Mouse (Mus musculus) heart, embryonic 11.5 days (tissue): ENCODE results near the gene Arid4b. TPM values are rescaled to one million over a fixed set of nuclear protein-coding genes. Genes with fewer than 3 reads are reported as not detected.

Experiments
- ATAC-seq: fragments of 200-750 bp; cut with Nextera tagmentation; replicated peaks from 2 replicates; pipeline ENCODE4 v1.8.0; 2017; ENCODE audit warnings: moderate library complexity; ENCODE audit not compliant: insufficient number of reproducible peaks, low FRiP score, low TSS enrichment
- H3K27ac ChIP-seq: fragments of 300-500 bp; sonication (generic); 2 replicates; pipeline ENCODE4 v1.5.1; 2014; ENCODE audit warnings: mild to moderate bottlenecking, low read depth, low read length
- H3K27me3 ChIP-seq: fragments of 300-500 bp; sonication (generic); 2 replicates; pipeline ENCODE4 v1.6.1; 2014; ENCODE audit warnings: mild to moderate bottlenecking, low read length, mixed read lengths; ENCODE audit not compliant: control insufficient read depth, insufficient read depth
- H3K36me3 ChIP-seq: fragments of 300-500 bp; sonication (generic); 2 replicates; pipeline ENCODE4 v1.6.1; 2014; ENCODE audit warnings: mild to moderate bottlenecking, low read length, moderate library complexity, mixed read lengths; ENCODE audit not compliant: control insufficient read depth, insufficient read depth
- H3K4me1 ChIP-seq: fragments of 300-500 bp; sonication (generic); 2 replicates; pipeline ENCODE4 v1.6.1; 2014; ENCODE audit warnings: low read length; ENCODE audit not compliant: control insufficient read depth, insufficient read depth
- H3K4me2 ChIP-seq: fragments of 300-500 bp; sonication (generic); 2 replicates; pipeline ENCODE4 v1.6.1; 2014; ENCODE audit warnings: mild to moderate bottlenecking, moderate library complexity
- H3K4me3 ChIP-seq: fragments of 300-500 bp; sonication (generic); 2 replicates; pipeline ENCODE4 v1.5.1; 2014; ENCODE audit warnings: low read depth, low read length
- H3K9ac ChIP-seq: fragments of 300-500 bp; sonication (generic); 2 replicates; pipeline ENCODE4 v1.6.1; 2014; ENCODE audit warnings: mild to moderate bottlenecking, low read depth, low read length, moderate library complexity
- H3K9me3 ChIP-seq: fragments of 300-500 bp; sonication (generic); replicated peaks from 2 replicates; pipeline ENCODE4 v1.6.1; 2016; ENCODE audit warnings: low read length; ENCODE audit not compliant: control insufficient read depth
- WGBS: fragments of 180-500 bp; shearing (Covaris S2); extraction: QIAGEN DNeasy Blood & Tissue Kit; methylation state at CpG from one replicate; pipeline ENCODE4 v1.1.7; 2014; ENCODE audit not compliant: insufficient replicate concordance; 5-methylcytosine and 5-hydroxymethylcytosine counted together
- polyA plus RNA-seq: library from polyadenylated mRNA; unstranded; fragments of >200 nt; fragmentation: Nextera tagmentation; extraction: Ambion mirVana; gene quantifications from 2 replicates; pipeline ENCODE4 v1.2.1, GENCODE M21; 2014

Arid4b gene
- polyA plus RNA-seq, 1 experiment from 2014 or later, result 53.2 TPM

GRCm38 (mm10) chr13:14043851-14044250, 19.2 kb upstream of the Arid4b start:
- Histone ChIP-seq H3K36me3 (peaks cover 7% of the 10 kb centered on the region), H3K4me1 (no peaks in the 10 kb centered on the region; the same call in 1 of the 2 replicates), H3K27me3 (no peaks in the 10 kb centered on the region), H3K9me3 (no peaks in the 10 kb centered on the region), H3K4me3 (no peak overlapping the region), H3K4me2 (no peak overlapping the region), H3K9ac (no peak overlapping the region), H3K27ac (no peak overlapping the region)
- no peak for ATAC-seq

- Histone ChIP-seq H3K4me1 (no peaks in the 10 kb centered on the region; the same call in 1 of the 2 replicates), H3K9ac (no peak overlapping the region), H3K27me3 (no peaks in the 10 kb centered on the region), H3K4me2 (no peak overlapping the region), H3K27ac (no peak overlapping the region), H3K4me3 (no peak overlapping the region), H3K36me3 (peaks cover 14% of the 10 kb centered on the region), H3K9me3 (no peaks in the 10 kb centered on the region)
- 52% methylated on average over 2 of the region's 2 CpGs for WGBS
- no peak for ATAC-seq
Observed at GRCm38 (mm10) chr13:14044521-14044920, 18.5 kb upstream of the Arid4b start.

DNA sequence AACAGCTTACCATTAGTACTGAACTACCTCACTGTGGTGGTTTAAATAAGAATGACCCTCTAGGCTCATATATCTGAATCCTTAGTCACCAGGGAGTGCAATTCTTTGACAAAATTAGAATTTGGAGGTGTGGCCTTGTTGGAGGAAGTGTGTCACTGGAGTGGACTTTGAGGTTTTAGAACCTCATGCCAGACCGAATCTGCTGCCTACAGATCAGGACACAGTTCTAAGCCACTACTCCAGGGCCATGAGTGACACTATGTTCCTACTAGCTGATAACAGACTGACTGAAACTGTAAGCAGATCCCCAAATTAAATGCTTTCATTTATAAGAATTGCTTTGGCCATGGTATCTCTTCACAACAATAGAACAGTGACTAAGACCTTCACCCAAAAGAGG, 13.2 kb upstream of the Arid4b start:
- no peaks in the 10 kb centered on the region for H3K4me1 ChIP-seq
- no peak overlapping the region for H3K4me3 ChIP-seq
- no peak overlapping the region for H3K4me2 ChIP-seq
- no peaks in the 10 kb centered on the region for H3K9me3 ChIP-seq
- H3K27me3 ChIP-seq, result no peaks in the 10 kb centered on the region
- WGBS, result 79% methylated on average over 1 of the region's 1 CpGs
- no peak overlapping the region for H3K9ac ChIP-seq
- no peak for ATAC-seq
- H3K27ac ChIP-seq, result no peak overlapping the region
- H3K36me3 ChIP-seq, result peaks cover 34% of the 10 kb centered on the region

DNA sequence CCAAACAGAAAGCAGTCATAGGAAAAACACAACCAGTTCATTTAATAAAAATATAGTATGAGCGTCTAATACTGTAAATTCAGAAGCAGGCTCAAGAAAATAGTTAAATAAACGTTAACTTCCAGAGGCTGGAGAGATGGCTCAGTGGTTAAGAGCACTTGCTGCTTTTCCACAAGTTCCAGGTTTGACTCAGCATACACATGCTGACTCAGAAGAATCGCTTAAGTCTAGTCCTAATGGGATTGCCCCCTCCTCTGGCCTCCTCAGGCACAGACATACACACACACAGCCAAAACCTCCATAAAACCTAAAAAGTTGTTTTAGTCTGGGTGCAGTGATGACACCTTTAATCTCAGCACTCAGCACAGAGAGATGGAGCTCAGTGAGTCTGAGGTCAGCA, 6.2 kb upstream of the Arid4b start:
- Histone ChIP-seq H3K27ac (no peak overlapping the region), H3K9ac (no peak overlapping the region), H3K4me1 (no peaks in the 10 kb centered on the region; the same call in 1 of the 2 replicates), H3K27me3 (no peaks in the 10 kb centered on the region), H3K4me2 (no peak overlapping the region), H3K9me3 (no peaks in the 10 kb centered on the region), H3K4me3 (no peak overlapping the region), H3K36me3 (peaks cover 21% of the 10 kb centered on the region)
- no peak for ATAC-seq
- 94% methylated on average over 3 of the region's 3 CpGs for WGBS

- no peak overlapping the region for H3K27ac ChIP-seq
- H3K9ac ChIP-seq, result no peak overlapping the region
- no peak overlapping the region for H3K4me2 ChIP-seq
- ATAC-seq, result no peak
- no peaks in the 10 kb centered on the region; the same call in 1 of the 2 replicates for H3K4me1 ChIP-seq
- H3K9me3 ChIP-seq, result no peaks in the 10 kb centered on the region
- no peak overlapping the region for H3K4me3 ChIP-seq
- H3K36me3 ChIP-seq, result peaks cover 7% of the 10 kb centered on the region
- no peaks in the 10 kb centered on the region for H3K27me3 ChIP-seq
Observed at GRCm38 (mm10) chr13:14059582-14059981, 3.5 kb upstream of the Arid4b start.

DNA sequence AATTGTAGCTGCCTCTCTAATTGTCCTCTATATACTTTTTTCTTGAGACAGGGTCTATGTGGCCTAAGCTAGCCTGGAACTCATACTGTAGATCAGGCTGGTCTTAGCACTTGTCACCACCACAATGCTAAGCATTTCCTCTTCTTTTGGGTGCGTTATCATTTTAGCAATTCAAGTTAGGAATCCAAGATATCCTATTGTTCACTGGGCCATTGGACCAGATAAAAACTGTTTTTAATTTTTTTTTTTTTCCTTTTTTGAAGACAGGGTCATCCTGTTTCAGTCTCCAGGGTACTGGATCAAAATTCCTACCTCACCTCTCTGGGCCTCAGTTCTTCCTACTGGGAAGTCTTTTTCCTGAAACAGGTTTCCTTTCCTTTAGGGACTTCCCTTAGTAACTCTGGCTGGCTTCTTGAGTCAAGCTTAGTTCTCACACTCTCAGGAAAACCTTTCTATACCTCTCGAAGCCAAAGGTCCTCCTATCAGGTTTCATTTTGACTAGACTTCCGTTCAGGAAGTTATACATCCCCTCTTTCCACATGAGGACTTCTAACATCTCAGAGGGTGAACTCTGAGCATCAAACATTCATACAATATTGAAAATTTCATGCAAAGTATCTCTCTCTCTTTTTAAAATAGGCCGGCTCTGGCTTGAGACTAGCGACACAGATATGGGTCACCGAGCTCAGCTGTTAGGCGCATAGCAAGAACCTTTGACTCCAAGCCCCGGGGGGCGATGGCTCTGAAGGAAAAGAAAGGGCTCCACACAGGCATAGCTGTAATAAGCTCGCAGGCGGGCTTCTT, 621 bp upstream of the Arid4b start:
- H3K36me3 ChIP-seq, result 0 out of 2 replicates have a peak, but pooled peaks cover under 1% of the 10 kb centered on the region
- peak overlapping the region; percentile 93 for H3K4me3 ChIP-seq
- no peaks in the 10 kb centered on the region for H3K9me3 ChIP-seq
- ATAC-seq, result no peak
- H3K4me1 ChIP-seq, result peaks cover 3% of the 10 kb centered on the region
- WGBS, result 4% methylated on average over 11 of the region's 11 CpGs
- no peaks in the 10 kb centered on the region for H3K27me3 ChIP-seq
- peak overlapping the region; percentile 84 for H3K4me2 ChIP-seq
- peak overlapping the region; percentile 94 for H3K27ac ChIP-seq
- H3K9ac ChIP-seq, result peak overlapping the region; percentile 82

DNA sequence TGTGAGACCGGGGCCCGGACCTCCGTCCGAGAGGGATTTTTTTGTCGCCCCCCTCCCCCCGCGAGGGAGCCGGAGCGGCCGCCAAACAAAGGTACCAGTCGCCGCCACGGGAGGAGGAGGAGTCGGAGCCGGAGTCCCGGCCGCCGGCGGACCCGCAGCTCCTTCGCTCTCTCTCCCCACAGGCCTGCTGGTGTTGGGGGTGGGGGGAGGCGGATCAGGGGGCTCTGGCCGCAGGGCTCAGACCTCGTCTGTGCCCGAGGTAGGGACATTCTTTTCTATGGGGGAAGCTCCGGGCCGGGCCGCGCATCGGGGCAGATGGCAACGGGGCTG, 875 bp downstream of the Arid4b start:
- peak overlapping the region; percentile 82 for H3K4me2 ChIP-seq
- no peaks in the 10 kb centered on the region for H3K9me3 ChIP-seq
- peak; percentile 26 for ATAC-seq
- H3K4me3 ChIP-seq, result peak overlapping the region; percentile 93
- H3K36me3 ChIP-seq, result no peaks in the 10 kb centered on the region
- H3K27ac ChIP-seq, result peak overlapping the region; percentile 97
- WGBS, result under 1% methylated on average over 23 of the region's 31 CpGs
- H3K27me3 ChIP-seq, result no peaks in the 10 kb centered on the region
- peaks cover 3% of the 10 kb centered on the region for H3K4me1 ChIP-seq
- H3K9ac ChIP-seq, result peak overlapping the region; percentile 99

DNA sequence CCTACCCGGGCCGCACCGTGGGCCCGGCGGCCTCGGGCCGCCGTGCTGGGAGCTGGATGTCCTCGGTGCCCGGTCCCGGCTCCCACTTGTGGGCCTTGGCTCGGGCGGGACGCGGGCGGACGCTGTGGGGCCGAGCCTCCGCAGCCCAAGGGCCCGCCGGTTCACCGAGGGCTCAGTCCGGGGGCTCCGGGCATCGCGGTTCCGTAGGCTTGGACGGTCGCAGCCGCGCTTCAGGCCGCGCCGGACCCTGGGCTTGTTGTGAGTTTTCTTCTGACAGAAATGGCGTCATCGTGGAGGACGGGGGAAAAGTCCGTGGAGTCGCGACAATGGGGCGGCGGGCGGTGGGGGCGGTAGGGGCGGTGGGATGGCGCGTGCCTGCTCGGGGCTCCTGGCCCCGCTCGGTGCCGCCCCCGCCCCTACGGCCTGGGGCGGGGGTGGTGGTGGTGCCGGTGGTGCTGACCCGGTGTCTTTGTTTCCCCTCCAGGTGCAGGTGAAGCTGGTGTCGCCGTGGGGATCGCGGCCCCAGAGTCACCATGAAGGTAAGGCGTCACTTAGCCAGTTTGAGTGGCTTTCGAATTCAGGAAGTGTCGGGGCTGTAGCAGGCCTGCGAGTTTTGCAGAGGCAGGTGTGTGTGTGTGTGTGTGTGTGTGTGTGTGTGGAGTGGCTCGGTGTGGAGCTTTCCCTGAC, 1.5 kb downstream of the Arid4b start:
- Histone ChIP-seq H3K9me3 (no peaks in the 10 kb centered on the region), H3K9ac (peak overlapping the region; percentile 99), H3K27me3 (no peaks in the 10 kb centered on the region), H3K4me3 (peak overlapping the region; percentile 93), H3K36me3 (no peaks in the 10 kb centered on the region), H3K27ac (peak overlapping the region; percentile 97), H3K4me1 (peaks cover 3% of the 10 kb centered on the region), H3K4me2 (peak overlapping the region; percentile 82)
- no peak; the same call in 1 of the 2 replicates for ATAC-seq
- under 1% methylated on average over 65 of the region's 65 CpGs for WGBS
